ENCODE assay signal across 10 mouse cellular contexts in genomic region chr3:14862654-14863021, GRCm38 (mm10). TPM values are rescaled to one million over a fixed set of nuclear protein-coding genes. Genes with fewer than 3 reads are reported as not detected.
DNase-seq lines count a peak whose midpoint lies in the region; ATAC-seq lines count a peak whose summit lies in the region.
"Had no signal": no experiment of that assay in that cellular context is flagged by ENCODE, and none has a peak within 500 bp of the region (broad histone marks: within the 10 kb centered on the region; RNA-seq: fewer than 3 reads in every experiment).

No protein-coding gene starts in this region.

- H3K9me3 ChIP-seq in heart, embryonic 14.5 days (ENCODE audit: control insufficient read depth, low read length): no peaks in the 10 kb centered on the region
- no peaks in the 10 kb centered on the region for H3K9me3 ChIP-seq in embryonic facial prominence, embryonic 13.5 days
- no peaks in the 10 kb centered on the region for H3K9me3 ChIP-seq in kidney, embryonic 15.5 days (replicated peaks)
- no peaks in the 10 kb centered on the region for H3K9me3 ChIP-seq in midbrain, embryonic 15.5 days

- no peak for ATAC-seq in heart, embryonic 14.5 days (ENCODE audit: insufficient number of reproducible peaks, insufficient read depth, low FRiP score, low read depth)
- peak; percentile 71 for ATAC-seq in embryonic facial prominence, embryonic 13.5 days (ENCODE audit: insufficient number of reproducible peaks, insufficient read depth, low FRiP score, low TSS enrichment, low read depth)
- ATAC-seq in kidney, embryonic 15.5 days (replicated peaks; ENCODE audit: low FRiP score): peak; percentile 74
- ATAC-seq in midbrain, embryonic 15.5 days (replicated peaks): peak; percentile 90

- no peaks in the 10 kb centered on the region for H3K36me3 ChIP-seq in heart, embryonic 14.5 days (ENCODE audit: control insufficient read depth, insufficient read depth, low read length)
- H3K36me3 ChIP-seq in embryonic facial prominence, embryonic 13.5 days: no peaks in the 10 kb centered on the region
- H3K36me3 ChIP-seq in kidney, embryonic 15.5 days: no peaks in the 10 kb centered on the region
- no peaks in the 10 kb centered on the region for H3K36me3 ChIP-seq in midbrain, embryonic 15.5 days (replicated peaks)

- H3K9ac ChIP-seq in heart, embryonic 14.5 days (ENCODE audit: low read length): peak overlapping the region; percentile 51
- peak overlapping the region; percentile 64 for H3K9ac ChIP-seq in embryonic facial prominence, embryonic 13.5 days
- H3K9ac ChIP-seq in kidney, embryonic 15.5 days: peak overlapping the region; percentile 29; the same call in 1 of the 2 replicates
- peak overlapping the region; percentile 50 for H3K9ac ChIP-seq in midbrain, embryonic 15.5 days

- no peak overlapping the region for H3K27ac ChIP-seq in heart, embryonic 14.5 days (replicated peaks in 1 of 2; ENCODE audit: control insufficient read depth in 1 of 2, insufficient read depth in 1 of 2, low read depth in 2 of 2, low read length in 2 of 2)
- 0 out of 2 replicates have a peak overlapping the region, but pooled peaks have one; percentile 22 for H3K27ac ChIP-seq in embryonic facial prominence, embryonic 13.5 days
- 0 out of 2 replicates have a peak overlapping the region, but pooled peaks have one; percentile 1 for H3K27ac ChIP-seq in kidney, embryonic 15.5 days
- peak overlapping the region; percentile 21; the same call in 1 of the 2 replicates for H3K27ac ChIP-seq in midbrain, embryonic 15.5 days
- H3K27ac ChIP-seq: macrophage had no signal

- peak overlapping the region; percentile 83 for H3K4me2 ChIP-seq in heart, embryonic 14.5 days (ENCODE audit: low read length)
- H3K4me2 ChIP-seq in embryonic facial prominence, embryonic 13.5 days: peak overlapping the region; percentile 84
- H3K4me2 ChIP-seq in kidney, embryonic 15.5 days: peak overlapping the region; percentile 65
- peak overlapping the region; percentile 94 for H3K4me2 ChIP-seq in midbrain, embryonic 15.5 days

- intact Hi-C loops in heart, postnatal 25 days (cut with DNase I): no loop called here

- no peaks in the 10 kb centered on the region for H3K27me3 ChIP-seq in heart, embryonic 14.5 days (ENCODE audit: control insufficient read depth, insufficient read depth, low read length)
- H3K27me3 ChIP-seq in embryonic facial prominence, embryonic 13.5 days: peaks cover 3% of the 10 kb centered on the region; the same call in 1 of the 2 replicates
- peaks cover 4% of the 10 kb centered on the region; the same call in 1 of the 2 replicates for H3K27me3 ChIP-seq in kidney, embryonic 15.5 days
- H3K27me3 ChIP-seq in midbrain, embryonic 15.5 days (replicated peaks): no peaks in the 10 kb centered on the region

- 0% methylated on average over 9 of the region's 9 CpGs for WGBS in heart, embryonic 14.5 days
- WGBS in embryonic facial prominence, embryonic 13.5 days: 0% methylated on average over 9 of the region's 9 CpGs
- under 1% methylated on average over 9 of the region's 9 CpGs for WGBS in kidney, embryonic 15.5 days
- WGBS in midbrain, embryonic 15.5 days: under 1% methylated on average over 9 of the region's 9 CpGs

- H3K4me3 ChIP-seq in heart, embryonic 14.5 days (ENCODE audit: control insufficient read depth in 1 of 2, insufficient read depth in 1 of 2, low read depth in 1 of 2, low read length in 2 of 2): peak overlapping the region; percentile 26 to 37
- H3K4me3 ChIP-seq in embryonic facial prominence, embryonic 13.5 days: peak overlapping the region; percentile 44
- H3K4me3 ChIP-seq in kidney, embryonic 15.5 days (replicated peaks): peak overlapping the region; percentile 37
- peak overlapping the region; percentile 44 for H3K4me3 ChIP-seq in midbrain, embryonic 15.5 days

- H3K4me1 ChIP-seq in heart, embryonic 14.5 days (ENCODE audit: control insufficient read depth in 2 of 2, insufficient read depth in 2 of 2, low read length in 2 of 2): 0 out of 4 replicates have a peak, but pooled peaks cover 0 to 7% of the 10 kb centered on the region in 2 experiments
- H3K4me1 ChIP-seq in embryonic facial prominence, embryonic 13.5 days: peaks cover 9% of the 10 kb centered on the region
- H3K4me1 ChIP-seq in kidney, embryonic 15.5 days: peaks cover 10% of the 10 kb centered on the region
- peaks cover 12% of the 10 kb centered on the region for H3K4me1 ChIP-seq in midbrain, embryonic 15.5 days

- no peak for DNase-seq in heart, postnatal 25 days (ENCODE audit: low spot score)
- no peak for DNase-seq in layer of hippocampus, postnatal 25 days (ENCODE audit: extremely low spot score in 1 of 2, low spot score in 1 of 2)
- no peak for DNase-seq in thymus, postnatal 4 days
- DNase-seq in gastrocnemius, postnatal 4 days (ENCODE audit: low spot score in 2 of 2): no peak

RNA-seq across cellular contexts. Expression of gene Car3, which starts 0.7 kb away (rescaled TPM):
- polyA plus RNA-seq in heart, embryonic 14.5 days (2014; fragmentation: Nextera tagmentation; extraction: Ambion mirVana): 7.0 and 7.8 TPM in 2 replicates
- 10 to 100 TPM; 20.3 to 63.9 TPM for total RNA-seq in heart, postnatal 25 days (2021)
- polyA plus RNA-seq in embryonic facial prominence, embryonic 13.5 days (2015; fragmentation: Nextera tagmentation; extraction: Ambion mirVana): 14.4 and 20.9 TPM in 2 replicates
- polyA plus RNA-seq in kidney, embryonic 15.5 days (2015; fragmentation: Nextera tagmentation; extraction: Ambion mirVana): 18.8 and 39.6 TPM in 2 replicates
- polyA plus RNA-seq in midbrain, embryonic 15.5 days (2015; fragmentation: Nextera tagmentation; extraction: Ambion mirVana): 1.1 and 1.2 TPM in 2 replicates
- under 1 TPM in 1 of 2 experiments, not detected in 1; 0.32 TPM for total RNA-seq in layer of hippocampus, postnatal 25 days (2021)
- total RNA-seq in gastrocnemius, postnatal 4 days (2021): 1,000 to 10,000 TPM; 1,435 to 1,848 TPM
- polyA plus RNA-seq: macrophage had no signal

RNA-seq across cellular contexts. Expression of gene Car2, which starts 23.4 kb away (rescaled TPM):
- polyA plus RNA-seq in heart, embryonic 14.5 days (2014; fragmentation: Nextera tagmentation; extraction: Ambion mirVana): 27.9 and 43.7 TPM in 2 replicates
- total RNA-seq in heart, postnatal 25 days (2021): 1 to 10 TPM; 6.9 to 8.9 TPM
- polyA plus RNA-seq in embryonic facial prominence, embryonic 13.5 days (2015; fragmentation: Nextera tagmentation; extraction: Ambion mirVana): 22.0 and 36.8 TPM in 2 replicates
- 82.4 and 87.0 TPM in 2 replicates for polyA plus RNA-seq in kidney, embryonic 15.5 days (2015; fragmentation: Nextera tagmentation; extraction: Ambion mirVana)
- 18.9 and 24.3 TPM in 2 replicates for polyA plus RNA-seq in midbrain, embryonic 15.5 days (2015; fragmentation: Nextera tagmentation; extraction: Ambion mirVana)
- total RNA-seq in layer of hippocampus, postnatal 25 days (2021): 100 to 1,000 TPM; 115 to 135 TPM
- total RNA-seq in gastrocnemius, postnatal 4 days (2021): 1 to 10 TPM; 4.6 to 6.4 TPM

RNA-seq across cellular contexts. Expression of gene Car1, which starts 54.5 kb away (rescaled TPM):
- 0.34 and 0.53 TPM in 2 replicates for polyA plus RNA-seq in heart, embryonic 14.5 days (2014; fragmentation: Nextera tagmentation; extraction: Ambion mirVana)
- not detected for total RNA-seq in heart, postnatal 25 days (2021)
- polyA plus RNA-seq in embryonic facial prominence, embryonic 13.5 days (2015; fragmentation: Nextera tagmentation; extraction: Ambion mirVana): 0.52 and 0.63 TPM in 2 replicates
- polyA plus RNA-seq in kidney, embryonic 15.5 days (2015; fragmentation: Nextera tagmentation; extraction: Ambion mirVana): 0.17 and 0.18 TPM in 2 replicates
- polyA plus RNA-seq in midbrain, embryonic 15.5 days (2015; fragmentation: Nextera tagmentation; extraction: Ambion mirVana): 0.19 and 0.40 TPM in 2 replicates
- total RNA-seq in layer of hippocampus, postnatal 25 days (2021): not detected
- total RNA-seq in gastrocnemius, postnatal 4 days (2021): under 1 TPM; 0.29 to 0.31 TPM
- polyA plus RNA-seq: macrophage, Patski had no signal

Comparison
In these comparisons a context has a peak if more than half of its experiments do, and no peak if none do; other contexts are left out.
1. H3K27ac ChIP-seq: peak in embryonic facial prominence, embryonic 13.5 days (single experiment), kidney, embryonic 15.5 days (single experiment) and midbrain, embryonic 15.5 days (single experiment); none in heart, embryonic 14.5 days (0 of 2).
2. Peak in every context shown above with its lines, with median percentiles within 50 percentile points of each other: H3K4me2 ChIP-seq, H3K4me3 ChIP-seq and H3K9ac ChIP-seq.